Mouse (Mus musculus) heart, embryonic 15.5 days (tissue): ENCODE measurements around the gene Shc4. TPM values are rescaled to one million over a fixed set of nuclear protein-coding genes. Genes with fewer than 3 reads are reported as not detected.

Experiments used
- ATAC-seq: fragments of 200-750 bp; cut with Nextera tagmentation; replicated peaks from 2 replicates; pipeline ENCODE4 v1.8.0; 2017; ENCODE audit warnings: low read depth, moderate TSS enrichment; ENCODE audit not compliant: insufficient number of reproducible peaks, insufficient read depth, low FRiP score
- H3K27ac ChIP-seq: fragments of 300-500 bp; sonication (generic); 2 replicates; pipeline ENCODE4 v1.5.1; 2015; ENCODE audit warnings: mild to moderate bottlenecking, inconsistent platforms
- H3K27me3 ChIP-seq: fragments of 300-500 bp; sonication (generic); 2 replicates; pipeline ENCODE4 v1.6.1; 2015; ENCODE audit warnings: inconsistent platforms
- H3K36me3 ChIP-seq: fragments of 300-500 bp; sonication (generic); 2 replicates; pipeline ENCODE4 v1.6.1; 2015; ENCODE audit warnings: mild to moderate bottlenecking, inconsistent platforms
- H3K4me1 ChIP-seq: fragments of 300-500 bp; sonication (generic); replicated peaks from 2 replicates; pipeline ENCODE4 v1.6.1; 2015; ENCODE audit warnings: inconsistent platforms
- H3K4me2 ChIP-seq: fragments of 300-500 bp; sonication (generic); 2 replicates; pipeline ENCODE4 v1.6.1; 2015; ENCODE audit warnings: inconsistent platforms, mild to moderate bottlenecking, moderate library complexity
- H3K4me3 ChIP-seq: fragments of 300-500 bp; sonication (generic); 2 replicates; pipeline ENCODE4 v1.5.1; 2015; ENCODE audit warnings: mild to moderate bottlenecking, inconsistent platforms
- H3K9ac ChIP-seq: fragments of 300-500 bp; sonication (generic); 2 replicates; pipeline ENCODE4 v1.6.1; 2015; ENCODE audit warnings: mild to moderate bottlenecking, inconsistent platforms
- H3K9me3 ChIP-seq: fragments of 300-500 bp; sonication (generic); replicated peaks from 2 replicates; pipeline ENCODE4 v1.6.1; 2016; ENCODE audit warnings: inconsistent platforms
- WGBS: fragments of 180-500 bp; shearing (Covaris S2); methylation state at CpG from one replicate; pipeline ENCODE4 v1.1.7; 2015; ENCODE audit warnings: mixed read lengths; 5-methylcytosine and 5-hydroxymethylcytosine counted together
- polyA plus RNA-seq: library from polyadenylated mRNA; unstranded; fragments of >200 nt; fragmentation: Nextera tagmentation; extraction: Ambion mirVana; gene quantifications from 2 replicates; pipeline ENCODE4 v1.2.1, GENCODE M21; 2015

The Shc4 gene
- polyA plus RNA-seq, 1 experiment from 2014 or later: 1.0 TPM

DNA sequence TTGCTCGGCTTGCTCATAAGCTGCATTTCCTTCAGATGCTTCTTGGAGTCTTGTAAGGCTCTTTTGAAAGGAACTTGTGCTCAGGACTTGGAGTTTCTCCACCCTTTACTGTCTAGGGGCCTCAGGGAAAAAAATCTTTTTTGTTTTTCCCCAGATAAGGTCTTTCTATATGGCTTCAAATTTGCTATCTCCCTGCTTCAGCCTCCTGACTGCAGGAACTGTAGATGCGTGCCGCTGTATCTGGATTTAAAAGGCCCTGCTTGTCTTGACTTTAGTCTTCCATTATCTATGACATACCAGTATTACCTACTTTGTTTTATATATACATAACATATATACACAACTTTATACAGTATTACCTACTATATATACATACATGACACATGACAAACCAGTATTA, 61.4 kb downstream of the Shc4 start:
- ATAC-seq: no peak
- Histone ChIP-seq H3K4me1 (peaks cover 14% of the 10 kb centered on the region), H3K9me3 (no peaks in the 10 kb centered on the region), H3K27ac (no peak overlapping the region), H3K36me3 (no peaks in the 10 kb centered on the region), H3K9ac (no peak overlapping the region), H3K4me2 (no peak overlapping the region), H3K27me3 (no peaks in the 10 kb centered on the region), H3K4me3 (no peak overlapping the region)
- 90% methylated on average over 3 of the region's 3 CpGs for whole genome bisulfite sequencing

DNA sequence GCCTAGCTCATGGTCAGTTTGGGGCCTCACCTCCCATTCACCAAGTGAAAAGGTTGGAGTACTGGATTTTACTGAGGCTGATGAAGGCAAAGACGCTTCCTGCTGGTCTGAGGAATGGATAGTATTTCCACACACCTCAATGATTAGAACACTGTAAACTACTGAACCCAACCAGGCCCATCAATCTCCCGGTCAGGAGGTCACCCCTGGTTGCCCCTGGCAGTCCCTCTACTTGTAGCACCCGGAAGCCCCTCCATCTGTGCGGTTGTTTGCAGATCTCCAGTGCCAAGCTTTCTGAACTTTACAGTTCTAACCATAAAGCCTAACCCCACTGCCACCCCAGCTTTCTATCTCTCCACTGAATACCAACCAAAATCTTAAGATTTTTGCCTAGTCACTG, 62.8 kb downstream of the Shc4 start:
- H3K9ac ChIP-seq: peak overlapping the region; percentile 51; the same call in 1 of the 2 replicates

DNA sequence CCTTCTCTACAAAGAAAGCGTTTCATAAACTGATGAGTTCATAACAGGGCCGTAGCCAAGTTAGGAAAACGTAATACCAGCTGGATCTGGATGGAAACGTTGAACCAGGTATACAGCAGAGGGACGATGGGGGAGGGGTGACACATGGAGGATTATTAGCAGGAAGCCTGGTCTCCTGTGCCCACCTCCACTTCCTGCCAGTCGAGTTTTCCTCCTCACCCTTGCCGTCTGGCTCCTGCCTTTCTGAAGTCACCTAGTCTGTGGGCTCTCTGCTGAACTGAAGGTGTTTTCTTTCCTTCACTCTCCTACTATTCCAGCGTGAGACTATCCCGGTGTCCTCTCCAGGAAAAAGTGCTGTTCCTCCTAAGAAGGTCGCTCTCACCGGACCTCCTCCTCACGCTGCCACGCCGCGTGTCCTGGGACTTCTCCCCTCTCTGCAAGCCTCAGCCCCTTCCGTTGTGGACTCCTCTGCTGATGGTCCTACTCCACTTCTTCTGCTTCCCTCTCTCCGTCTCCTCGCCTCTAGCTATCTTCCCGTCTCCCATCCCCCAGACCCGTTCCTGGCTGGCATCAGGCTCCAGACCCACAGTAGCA, 63.3 kb downstream of the Shc4 start:
- WGBS: 26% methylated on average over 20 of the region's 20 CpGs
- peak overlapping the region; percentile 68 for H3K4me2 ChIP-seq
- H3K4me1 ChIP-seq: peaks cover 8% of the 10 kb centered on the region; the same call in 1 of the 2 replicates
- no peaks in the 10 kb centered on the region for H3K36me3 ChIP-seq
- H3K27me3 ChIP-seq: no peaks in the 10 kb centered on the region
- peak overlapping the region; percentile 51 for H3K9ac ChIP-seq
- peak overlapping the region; percentile 40 for H3K4me3 ChIP-seq
- no peaks in the 10 kb centered on the region for H3K9me3 ChIP-seq
- no peak overlapping the region for H3K27ac ChIP-seq
- 0 out of 2 replicates have a peak, but pooled peaks have one; percentile 47 for ATAC-seq

More for the DNA sequence above, 62.8 kb downstream of the Shc4 start:
- Histone ChIP-seq H3K27me3 (no peaks in the 10 kb centered on the region), H3K4me3 (peak overlapping the region; percentile 40), H3K4me1 (peaks cover 8% of the 10 kb centered on the region; the same call in 1 of the 2 replicates), H3K36me3 (no peaks in the 10 kb centered on the region), H3K27ac (no peak overlapping the region), H3K9me3 (no peaks in the 10 kb centered on the region), H3K4me2 (peak overlapping the region; percentile 68)
- no peak for ATAC-seq
- WGBS: 63% methylated on average over 4 of the region's 4 CpGs

DNA sequence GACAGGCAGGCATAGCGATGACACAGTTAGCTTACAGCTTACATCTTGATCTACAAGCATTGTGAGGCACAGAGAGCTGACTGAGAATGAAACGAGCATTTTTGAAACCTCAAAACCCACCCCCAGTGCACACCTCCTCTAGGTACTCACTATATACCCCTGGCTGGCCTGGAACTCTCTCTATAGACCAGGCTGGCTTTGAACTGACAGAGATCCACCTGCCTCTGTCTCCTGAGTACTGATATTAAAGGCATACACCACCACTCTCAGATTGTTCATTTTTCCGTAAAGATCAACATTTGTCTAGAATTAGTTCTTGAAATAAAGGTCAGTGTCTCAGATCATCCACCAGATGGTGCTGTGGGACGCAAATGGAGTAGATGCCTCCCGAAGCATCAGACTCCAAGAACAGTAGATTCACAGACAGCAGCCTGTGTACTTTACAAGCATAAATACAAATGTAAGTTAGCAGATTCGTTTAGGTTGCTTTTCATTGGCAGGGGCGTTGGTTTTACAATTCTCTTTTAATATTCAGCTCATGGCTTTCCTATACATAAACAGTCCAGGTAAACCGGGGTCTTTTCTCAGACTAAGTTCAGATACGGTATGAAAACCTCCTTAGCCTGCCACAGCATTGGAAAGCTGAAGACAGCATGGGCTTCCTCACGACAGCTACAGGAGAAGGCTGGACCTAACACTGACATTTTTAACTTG, 64.0 kb downstream of the Shc4 start:
- peak overlapping the region; percentile 68 for H3K4me2 ChIP-seq
- peak overlapping the region; percentile 51 for H3K9ac ChIP-seq
- H3K27ac ChIP-seq: no peak overlapping the region
- 15% methylated on average over 10 of the region's 10 CpGs for WGBS
- ATAC-seq: 0 out of 2 replicates have a peak, but pooled peaks have one; percentile 31
- H3K27me3 ChIP-seq: no peaks in the 10 kb centered on the region
- no peaks in the 10 kb centered on the region for H3K36me3 ChIP-seq
- H3K4me1 ChIP-seq: peaks cover 8% of the 10 kb centered on the region; the same call in 1 of the 2 replicates
- H3K9me3 ChIP-seq: no peaks in the 10 kb centered on the region
- peak overlapping the region; percentile 40 for H3K4me3 ChIP-seq

DNA sequence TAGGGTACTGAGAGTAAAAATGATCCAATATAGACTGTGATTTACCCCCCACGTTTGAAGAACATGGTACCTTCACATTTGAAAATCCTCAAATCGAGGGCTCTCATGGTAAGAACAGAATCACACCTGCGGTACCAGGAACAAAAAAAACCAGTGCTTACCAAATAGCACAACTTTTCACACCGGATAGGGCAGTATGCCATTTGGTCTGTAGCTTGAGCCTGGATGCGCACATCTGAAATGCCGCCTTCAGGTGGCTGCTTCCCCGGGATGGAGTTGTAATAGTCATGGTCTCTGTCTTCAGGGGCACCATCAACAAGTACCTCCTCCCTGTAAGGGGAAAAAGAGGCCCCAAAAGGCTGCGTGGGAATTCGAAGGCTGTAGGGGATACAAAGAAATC, 68.6 kb downstream of the Shc4 start:
- Histone ChIP-seq H3K4me2 (no peak overlapping the region), H3K4me3 (no peak overlapping the region), H3K9me3 (no peaks in the 10 kb centered on the region), H3K27ac (no peak overlapping the region), H3K27me3 (no peaks in the 10 kb centered on the region), H3K36me3 (no peaks in the 10 kb centered on the region), H3K4me1 (peaks cover 1% of the 10 kb centered on the region; the same call in 1 of the 2 replicates), H3K9ac (no peak overlapping the region)
- 86% methylated on average over 9 of the region's 9 CpGs for WGBS
- no peak for ATAC-seq

DNA sequence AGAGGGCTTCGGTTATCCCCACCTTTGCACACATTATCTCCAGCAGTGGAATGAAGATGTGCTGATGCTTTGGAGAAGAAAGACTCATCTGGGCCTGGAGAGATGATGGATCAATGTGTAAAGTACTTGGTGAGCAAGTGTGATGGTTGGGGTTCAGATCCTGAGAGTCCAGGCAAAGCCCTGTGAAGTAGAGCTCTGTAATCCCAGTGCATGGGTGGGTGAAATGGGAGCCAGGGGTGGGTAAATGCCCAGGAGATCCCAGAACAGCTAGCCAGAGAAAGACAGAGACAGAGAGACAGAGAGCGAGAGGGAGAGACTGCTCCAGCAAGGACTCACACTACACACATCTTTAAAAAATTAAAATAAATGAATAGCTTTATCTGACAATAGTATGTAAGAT, 70.7 kb downstream of the Shc4 start:
- WGBS: 90% methylated on average over 2 of the region's 2 CpGs

DNA sequence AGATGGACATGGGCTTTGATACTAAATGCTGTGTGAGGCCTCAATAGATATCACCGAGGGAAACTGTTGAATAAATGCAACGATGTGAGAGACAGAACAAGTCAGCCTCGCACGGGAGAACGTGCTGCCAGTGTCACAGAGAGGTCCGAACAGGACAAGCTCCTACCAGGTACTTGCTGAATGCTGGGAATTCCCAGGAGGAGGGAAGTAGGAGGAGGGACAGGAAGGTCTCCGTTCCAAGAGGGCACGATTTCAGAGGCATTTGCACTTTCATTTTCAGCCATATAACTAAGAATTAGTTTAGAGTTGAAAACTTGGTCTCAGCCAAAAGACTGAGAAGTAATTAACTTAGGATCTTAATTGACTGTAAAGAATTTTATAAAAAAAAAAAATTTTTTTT, 72.4 kb downstream of the Shc4 start:
- H3K4me2 ChIP-seq: no peak overlapping the region
- H3K27ac ChIP-seq: no peak overlapping the region
- ATAC-seq: no peak
- no peaks in the 10 kb centered on the region for H3K9me3 ChIP-seq
- H3K4me3 ChIP-seq: no peak overlapping the region
- H3K36me3 ChIP-seq: no peaks in the 10 kb centered on the region
- 0 out of 2 replicates have a peak, but pooled peaks cover 2% of the 10 kb centered on the region for H3K4me1 ChIP-seq
- H3K27me3 ChIP-seq: no peaks in the 10 kb centered on the region
- no peak overlapping the region for H3K9ac ChIP-seq
- 67% methylated on average over 8 of the region's 8 CpGs for WGBS

More for the DNA sequence above, 70.7 kb downstream of the Shc4 start:
- H3K27me3 ChIP-seq: no peaks in the 10 kb centered on the region
- H3K9me3 ChIP-seq: no peaks in the 10 kb centered on the region
- no peak overlapping the region for H3K9ac ChIP-seq
- no peak overlapping the region for H3K4me2 ChIP-seq
- H3K4me3 ChIP-seq: no peak overlapping the region
- H3K36me3 ChIP-seq: no peaks in the 10 kb centered on the region
- no peak overlapping the region for H3K27ac ChIP-seq
- no peaks in the 10 kb centered on the region for H3K4me1 ChIP-seq
- ATAC-seq: no peak

DNA sequence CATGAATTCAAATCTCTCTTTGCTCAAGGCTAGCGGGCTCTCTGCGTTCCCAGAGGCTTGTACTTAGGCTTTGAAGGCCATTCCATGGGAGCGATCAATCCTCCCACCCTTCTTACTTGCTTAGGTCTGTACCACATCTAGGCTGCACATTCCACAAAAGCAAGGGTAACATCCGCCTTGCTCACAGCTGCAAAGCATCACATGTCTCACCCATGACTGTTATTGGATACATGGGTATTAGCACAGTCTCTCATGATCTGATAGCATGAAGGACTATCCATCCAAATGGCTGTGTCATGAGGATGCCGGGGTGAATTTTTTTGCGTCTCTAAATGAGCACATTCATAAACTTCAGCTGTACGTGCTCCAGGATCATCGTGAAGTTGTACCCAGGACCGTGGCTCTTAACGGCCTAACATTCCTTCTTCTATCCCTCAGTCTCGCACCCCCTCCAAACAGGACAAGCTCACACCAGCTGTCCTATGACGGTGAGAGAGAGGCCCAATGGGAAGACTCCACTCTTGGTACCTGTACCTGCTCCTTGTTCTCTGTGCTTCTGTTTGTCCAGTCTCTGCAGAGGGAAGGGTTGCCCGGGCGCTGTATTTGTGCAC, 73.1 kb downstream of the Shc4 start:
- WGBS: 80% methylated on average over 14 of the region's 14 CpGs
- 0 out of 2 replicates have a peak, but pooled peaks cover 2% of the 10 kb centered on the region for H3K4me1 ChIP-seq
- H3K36me3 ChIP-seq: no peaks in the 10 kb centered on the region
- no peak overlapping the region for H3K4me2 ChIP-seq
- no peak for ATAC-seq
- no peaks in the 10 kb centered on the region for H3K27me3 ChIP-seq
- H3K9me3 ChIP-seq: no peaks in the 10 kb centered on the region
- no peak overlapping the region for H3K4me3 ChIP-seq
- H3K27ac ChIP-seq: no peak overlapping the region
- H3K9ac ChIP-seq: no peak overlapping the region

DNA sequence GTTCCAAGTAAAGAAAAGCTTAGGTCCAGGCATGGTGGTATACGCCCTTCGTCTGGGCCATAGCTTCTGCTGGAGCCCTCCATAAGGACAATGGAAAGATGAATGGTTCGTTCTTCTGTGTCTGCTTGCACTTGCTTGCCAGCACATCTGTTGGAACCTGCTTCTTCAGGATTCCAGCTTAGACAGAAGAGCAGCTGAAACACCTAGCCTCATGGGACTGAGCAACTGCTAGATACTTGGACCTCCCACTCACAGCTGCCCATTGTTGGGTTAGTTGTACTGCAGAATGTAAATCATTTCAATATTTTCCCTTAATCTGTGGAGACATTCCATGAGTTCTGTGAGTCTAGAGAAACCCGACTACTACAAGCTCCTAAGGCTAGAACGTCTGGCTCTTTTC, 73.9 kb downstream of the Shc4 start:
- no peak for ATAC-seq
- H3K4me3 ChIP-seq: no peak overlapping the region
- H3K4me2 ChIP-seq: no peak overlapping the region
- H3K27ac ChIP-seq: no peak overlapping the region
- H3K27me3 ChIP-seq: no peaks in the 10 kb centered on the region
- no peak overlapping the region for H3K9ac ChIP-seq
- WGBS: 87% methylated on average over 5 of the region's 5 CpGs
- 0 out of 2 replicates have a peak, but pooled peaks cover 2% of the 10 kb centered on the region for H3K4me1 ChIP-seq
- H3K36me3 ChIP-seq: no peaks in the 10 kb centered on the region
- no peaks in the 10 kb centered on the region for H3K9me3 ChIP-seq

DNA sequence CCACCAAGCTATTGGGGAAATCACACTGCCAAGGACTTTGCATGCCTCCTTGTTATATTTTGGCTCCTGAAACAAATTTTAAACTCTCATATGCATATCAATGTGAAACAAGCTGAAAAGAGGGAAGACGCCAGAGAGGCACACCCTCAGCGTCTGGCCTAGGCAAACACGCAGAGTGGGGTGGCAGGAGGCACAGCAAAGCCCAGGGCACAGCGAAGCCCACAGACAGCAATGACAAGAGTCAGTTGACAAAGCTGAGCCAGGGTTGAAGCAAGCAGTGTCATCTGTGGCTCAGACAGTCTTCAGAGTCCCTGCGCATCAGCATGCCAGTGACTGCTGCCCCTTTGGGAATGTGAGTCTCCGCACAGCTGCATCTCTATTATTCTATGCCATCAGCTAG, 79.0 kb downstream of the Shc4 start:
- H3K4me3 ChIP-seq: no peak overlapping the region
- H3K27me3 ChIP-seq: no peaks in the 10 kb centered on the region
- no peaks in the 10 kb centered on the region for H3K9me3 ChIP-seq
- no peak for ATAC-seq
- H3K36me3 ChIP-seq: no peaks in the 10 kb centered on the region
- no peak overlapping the region for H3K27ac ChIP-seq
- H3K4me2 ChIP-seq: no peak overlapping the region
- 0 out of 2 replicates have a peak, but pooled peaks cover 5% of the 10 kb centered on the region for H3K4me1 ChIP-seq
- 86% methylated on average over 6 of the region's 6 CpGs for WGBS
- no peak overlapping the region for H3K9ac ChIP-seq

DNA sequence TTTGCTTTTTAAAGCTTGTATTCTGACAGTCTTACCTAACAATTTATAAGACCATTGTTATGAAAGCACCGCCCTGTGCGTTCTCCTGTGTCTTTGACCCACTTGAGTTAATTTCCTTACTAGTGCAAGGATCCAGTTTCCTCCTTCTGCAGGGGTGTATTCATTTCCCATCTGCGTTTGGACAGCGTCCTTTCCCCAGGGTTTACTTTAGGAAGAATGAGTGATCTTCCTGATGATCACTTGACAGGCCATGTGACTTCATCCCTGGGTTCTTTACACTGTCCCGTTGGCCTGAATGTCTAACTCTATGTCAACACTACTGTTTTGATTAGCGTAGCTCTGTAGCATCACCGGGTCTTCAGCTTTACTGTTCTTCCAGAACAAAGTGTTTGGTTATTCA, 86.6 kb downstream of the Shc4 start:
- no peak overlapping the region for H3K27ac ChIP-seq
- H3K4me2 ChIP-seq: no peak overlapping the region
- ATAC-seq: no peak
- H3K9me3 ChIP-seq: no peaks in the 10 kb centered on the region
- H3K4me3 ChIP-seq: no peak overlapping the region
- no peak overlapping the region for H3K9ac ChIP-seq
- no peaks in the 10 kb centered on the region for H3K27me3 ChIP-seq
- H3K36me3 ChIP-seq: no peaks in the 10 kb centered on the region
- no peaks in the 10 kb centered on the region for H3K4me1 ChIP-seq
- 63% methylated on average over 7 of the region's 7 CpGs for WGBS
